Mouse (Mus musculus): ENCODE data around the gene S1pr3. TPM values are rescaled to one million over a fixed set of nuclear protein-coding genes. Genes with fewer than 3 reads are reported as not detected.

S1pr3 gene
- polyA plus RNA-seq, 1 experiment: 3.9 TPM

GRCm38 (mm10) chr13:51419501-51419900 is 11.1 kb downstream of the S1pr3 start:
- TF ChIP-seq CTCF (IDR thresholded peaks at IDR 0.05; ENCODE audit: control insufficient read depth, insufficient read depth, low read length): no peak
- no peak for TF ChIP-seq POLR2A (IDR thresholded peaks at IDR 0.05; ENCODE audit: borderline replicate concordance, control insufficient read depth, low read depth, low read length)
- H3K4me3 ChIP-seq (replicated peaks; ENCODE audit: control insufficient read depth, low read depth, low read length): no peak overlapping the region
- 78% methylated on average over 15 of the region's 15 CpGs for WGBS
- H3K4me1 ChIP-seq (ENCODE audit: control insufficient read depth, insufficient read depth, low read length): peaks cover 4% of the 10 kb centered on the region
- no peak overlapping the region for H3K27ac ChIP-seq (ENCODE audit: control insufficient read depth, insufficient read depth, low read depth, low read length, poor library complexity)

GRCm38 (mm10) chr13:51420861-51421260 is 12.4 kb downstream of the S1pr3 start:
- Histone ChIP-seq H3K4me3 (replicated peaks; ENCODE audit: control insufficient read depth, low read depth, low read length) (no peak overlapping the region), H3K27ac (ENCODE audit: control insufficient read depth, insufficient read depth, low read depth, low read length, poor library complexity) (no peak overlapping the region), H3K4me1 (ENCODE audit: control insufficient read depth, insufficient read depth, low read length) (peaks cover 4% of the 10 kb centered on the region)
- WGBS: 85% methylated on average over 9 of the region's 9 CpGs
- TF ChIP-seq POLR2A (IDR thresholded peaks at IDR 0.05; ENCODE audit: borderline replicate concordance, control insufficient read depth, low read depth, low read length) (no peak), CTCF (IDR thresholded peaks at IDR 0.05; ENCODE audit: control insufficient read depth, insufficient read depth, low read length) (no peak)

GRCm38 (mm10) chr13:51423647-51424046 is 15.2 kb downstream of the S1pr3 start:
- no peak overlapping the region for H3K4me3 ChIP-seq (replicated peaks; ENCODE audit: control insufficient read depth, low read depth, low read length)
- no peak overlapping the region for H3K27ac ChIP-seq (ENCODE audit: control insufficient read depth, insufficient read depth, low read depth, low read length, poor library complexity)
- no peaks in the 10 kb centered on the region for H3K4me1 ChIP-seq (ENCODE audit: control insufficient read depth, insufficient read depth, low read length)
- WGBS: 59% methylated on average over 9 of the region's 9 CpGs
- TF ChIP-seq POLR2A (IDR thresholded peaks at IDR 0.05; ENCODE audit: borderline replicate concordance, control insufficient read depth, low read depth, low read length): no peak
- no peak; the same call in 1 of the 2 replicates for TF ChIP-seq CTCF (IDR thresholded peaks at IDR 0.05; ENCODE audit: control insufficient read depth, insufficient read depth, low read length)

- no peaks in the 10 kb centered on the region for H3K4me1 ChIP-seq (ENCODE audit: control insufficient read depth, insufficient read depth, low read length)
- TF ChIP-seq POLR2A (IDR thresholded peaks at IDR 0.05; ENCODE audit: borderline replicate concordance, control insufficient read depth, low read depth, low read length) (no peak), CTCF (IDR thresholded peaks at IDR 0.05; ENCODE audit: control insufficient read depth, insufficient read depth, low read length) (peak; percentile 68; the same call in 1 of the 2 replicates)
- 15% methylated on average over 5 of the region's 5 CpGs for WGBS
- no peak overlapping the region for H3K4me3 ChIP-seq (replicated peaks; ENCODE audit: control insufficient read depth, low read depth, low read length)
- H3K27ac ChIP-seq (ENCODE audit: control insufficient read depth, insufficient read depth, low read depth, low read length, poor library complexity): no peak overlapping the region
Measured at GRCm38 (mm10) chr13:51424647-51425046, 16.2 kb downstream of the S1pr3 start.

- 83% methylated on average over 4 of the region's 4 CpGs for WGBS
Measured at GRCm38 (mm10) chr13:51425662-51426443, 17.4 kb downstream of the S1pr3 start.

GRCm38 (mm10) chr13:51433371-51433770 is 24.9 kb downstream of the S1pr3 start:
- no peak overlapping the region for H3K27ac ChIP-seq (ENCODE audit: control insufficient read depth, insufficient read depth, low read depth, low read length, poor library complexity)

More at GRCm38 (mm10) chr13:51425662-51426443, 17.4 kb downstream of the S1pr3 start:
- no peaks in the 10 kb centered on the region for H3K4me1 ChIP-seq (ENCODE audit: control insufficient read depth, insufficient read depth, low read length)
- TF ChIP-seq POLR2A (IDR thresholded peaks at IDR 0.05; ENCODE audit: borderline replicate concordance, control insufficient read depth, low read depth, low read length): no peak
- no peak for TF ChIP-seq CTCF (IDR thresholded peaks at IDR 0.05; ENCODE audit: control insufficient read depth, insufficient read depth, low read length)
- H3K4me3 ChIP-seq (replicated peaks; ENCODE audit: control insufficient read depth, low read depth, low read length): no peak overlapping the region
- no peak overlapping the region for H3K27ac ChIP-seq (ENCODE audit: control insufficient read depth, insufficient read depth, low read depth, low read length, poor library complexity)

GRCm38 (mm10) chr13:51434460-51434859 is 26.0 kb downstream of the S1pr3 start:
- peak; percentile 12; the same call in 1 of the 2 replicates for TF ChIP-seq CTCF (IDR thresholded peaks at IDR 0.05; ENCODE audit: control insufficient read depth, insufficient read depth, low read length)
- no peak for TF ChIP-seq POLR2A (IDR thresholded peaks at IDR 0.05; ENCODE audit: borderline replicate concordance, control insufficient read depth, low read depth, low read length)
- Histone ChIP-seq H3K27ac (ENCODE audit: control insufficient read depth, insufficient read depth, low read depth, low read length, poor library complexity) (no peak overlapping the region), H3K4me3 (replicated peaks; ENCODE audit: control insufficient read depth, low read depth, low read length) (no peak overlapping the region), H3K4me1 (ENCODE audit: control insufficient read depth, insufficient read depth, low read length) (no peaks in the 10 kb centered on the region)
- 49% methylated on average over 2 of the region's 2 CpGs for WGBS

More at GRCm38 (mm10) chr13:51433371-51433770, 24.9 kb downstream of the S1pr3 start:
- H3K4me1 ChIP-seq (ENCODE audit: control insufficient read depth, insufficient read depth, low read length): no peaks in the 10 kb centered on the region
- WGBS: 29% methylated on average over 3 of the region's 3 CpGs
- H3K4me3 ChIP-seq (replicated peaks; ENCODE audit: control insufficient read depth, low read depth, low read length): no peak overlapping the region
- TF ChIP-seq POLR2A (IDR thresholded peaks at IDR 0.05; ENCODE audit: borderline replicate concordance, control insufficient read depth, low read depth, low read length) (no peak), CTCF (IDR thresholded peaks at IDR 0.05; ENCODE audit: control insufficient read depth, insufficient read depth, low read length) (no peak)

GRCm38 (mm10) chr13:51435146-51435545 is 26.7 kb downstream of the S1pr3 start:
- H3K27ac ChIP-seq (ENCODE audit: control insufficient read depth, insufficient read depth, low read depth, low read length, poor library complexity): no peak overlapping the region
- WGBS: 68% methylated on average over 2 of the region's 2 CpGs
- no peak overlapping the region for H3K4me3 ChIP-seq (replicated peaks; ENCODE audit: control insufficient read depth, low read depth, low read length)
- H3K4me1 ChIP-seq (ENCODE audit: control insufficient read depth, insufficient read depth, low read length): no peaks in the 10 kb centered on the region
- no peak for TF ChIP-seq POLR2A (IDR thresholded peaks at IDR 0.05; ENCODE audit: borderline replicate concordance, control insufficient read depth, low read depth, low read length)
- no peak for TF ChIP-seq CTCF (IDR thresholded peaks at IDR 0.05; ENCODE audit: control insufficient read depth, insufficient read depth, low read length)
